Mouse (Mus musculus) layer of hippocampus, adult 9-11 months (tissue): ENCODE measurements around the gene E430018J23Rik.
"Not testable (repeated sequence)": the region's sequence is repeated elsewhere in the genome, so short reads cannot be mapped to it uniquely, and the experiment has no call there.

ENCODE experiments used
- DNase-seq: peaks from one replicate; pipeline ENCODE4 v3.0.0; 2022

Gene E430018J23Rik

DNA sequence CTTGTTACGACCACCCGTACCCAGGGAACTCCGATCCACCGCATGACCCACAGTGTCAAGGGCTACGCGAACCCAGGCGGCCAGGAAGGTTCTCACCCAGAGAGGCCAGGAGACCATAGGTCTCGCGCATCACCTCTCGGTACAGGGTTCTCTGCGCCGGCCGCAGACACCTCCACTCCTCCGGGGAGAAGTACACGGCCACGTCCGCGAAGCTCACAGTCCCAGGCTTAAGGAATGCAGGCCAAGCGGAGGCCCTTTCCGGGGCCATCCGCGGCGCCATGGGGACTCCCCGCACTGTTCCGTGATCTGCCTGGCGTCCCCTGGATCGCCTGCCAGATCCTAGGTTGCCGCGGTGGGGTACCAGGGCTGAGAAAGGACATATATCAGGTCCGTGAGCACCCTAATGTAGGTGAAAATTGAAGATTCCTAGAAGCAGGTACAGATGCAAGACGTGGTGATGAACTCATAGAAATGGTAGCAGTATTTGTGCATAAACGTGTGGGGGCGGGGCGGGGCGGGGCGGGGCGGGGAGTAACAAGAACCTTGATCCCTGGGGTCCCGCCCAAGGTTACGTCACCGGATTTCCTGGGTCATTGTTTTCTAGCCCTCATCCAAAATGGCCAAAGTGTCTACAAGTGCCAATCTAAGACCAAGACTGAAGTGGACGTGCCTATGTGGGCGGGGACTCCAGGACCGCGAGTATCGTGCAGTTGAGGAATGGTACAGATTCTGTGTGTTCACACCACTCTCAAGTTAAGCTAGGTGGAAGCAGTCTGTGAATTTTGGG lies at the start of gene E430018J23Rik:
E430018J23Rik (minus strand) TSS at position 473 of the 787 bp plus-strand sequence.
- DNase-seq, result peak; percentile 98

DNA sequence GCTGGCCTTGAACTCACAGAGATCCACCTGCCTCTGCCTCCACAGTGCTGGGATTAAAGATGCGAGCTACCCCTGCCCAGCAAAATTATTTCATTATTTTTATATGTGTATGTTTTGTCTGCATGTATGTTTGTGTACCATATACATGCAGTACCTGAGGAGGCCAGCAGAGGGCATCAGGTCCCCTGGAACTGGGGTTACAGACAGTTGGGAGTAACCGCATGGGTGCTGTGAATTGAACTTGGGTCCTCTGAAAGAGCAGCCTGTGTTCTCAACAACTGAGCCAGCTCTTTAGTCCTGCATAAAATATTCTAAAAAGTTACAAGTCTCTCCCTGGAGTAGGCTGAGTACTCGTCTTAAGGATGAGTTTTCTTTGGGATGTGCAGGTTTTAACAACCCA lies 44.3 kb upstream of the E430018J23Rik start:
- DNase-seq, result no peak

DNA sequence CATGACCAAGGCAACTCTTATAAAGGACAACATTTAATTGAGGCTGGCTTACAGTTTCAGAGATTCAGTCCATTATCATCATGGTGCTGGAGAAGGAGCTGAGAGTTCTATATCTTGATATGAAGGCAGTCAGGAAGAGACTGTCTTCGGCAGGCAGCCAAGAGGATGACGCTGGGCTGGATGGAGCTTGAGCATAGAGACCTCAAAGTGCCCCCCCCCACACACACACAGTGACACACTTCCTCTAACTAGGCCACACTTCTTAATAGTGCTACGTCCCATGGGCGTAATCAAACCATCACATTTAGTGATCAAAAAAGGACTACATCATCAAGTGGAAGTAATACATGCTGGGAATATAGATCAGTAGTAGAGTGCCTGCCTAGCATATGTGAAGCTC lies 41.8 kb upstream of the E430018J23Rik start:
- no peak for DNase-seq

DNA sequence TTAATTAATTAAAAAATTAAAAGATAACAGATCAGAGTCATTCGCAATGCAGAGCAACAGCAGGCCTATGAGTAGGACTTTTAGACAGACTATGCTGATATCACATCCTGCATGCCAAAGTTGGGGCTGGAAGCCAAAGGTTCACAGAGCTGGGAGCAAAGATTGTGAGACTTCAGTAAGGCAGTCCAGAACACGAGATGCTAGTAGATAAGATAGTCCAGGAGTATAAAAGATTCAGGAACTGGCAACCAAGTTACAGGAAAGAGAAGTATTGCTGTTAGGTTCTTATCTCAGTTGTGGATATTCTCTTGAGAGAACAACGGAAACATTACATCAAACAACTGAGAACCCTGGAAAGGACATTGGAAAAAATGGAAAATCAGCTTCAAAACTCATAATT lies 32.9 kb upstream of the E430018J23Rik start:
- no peak for DNase-seq

DNA sequence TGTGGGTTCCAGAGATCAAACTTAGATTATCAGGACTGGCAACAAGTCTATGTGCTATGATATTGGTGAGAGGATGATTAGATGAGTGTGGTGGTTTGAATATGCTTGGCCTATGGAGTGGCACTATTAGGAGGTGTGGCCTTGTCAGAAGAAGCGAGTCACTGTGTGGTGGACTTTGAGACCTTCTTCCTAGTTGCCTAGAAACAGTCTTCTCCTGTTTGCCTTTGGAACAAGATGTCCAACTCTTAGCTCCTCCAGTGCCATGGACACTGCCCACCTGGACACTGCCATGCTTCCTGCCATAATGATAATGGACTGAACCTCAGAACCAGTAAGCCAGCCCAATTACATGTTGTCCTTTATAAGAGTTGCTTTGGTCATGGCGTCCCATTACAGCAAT lies 32.5 kb upstream of the E430018J23Rik start:
- DNase-seq, result no peak

DNA sequence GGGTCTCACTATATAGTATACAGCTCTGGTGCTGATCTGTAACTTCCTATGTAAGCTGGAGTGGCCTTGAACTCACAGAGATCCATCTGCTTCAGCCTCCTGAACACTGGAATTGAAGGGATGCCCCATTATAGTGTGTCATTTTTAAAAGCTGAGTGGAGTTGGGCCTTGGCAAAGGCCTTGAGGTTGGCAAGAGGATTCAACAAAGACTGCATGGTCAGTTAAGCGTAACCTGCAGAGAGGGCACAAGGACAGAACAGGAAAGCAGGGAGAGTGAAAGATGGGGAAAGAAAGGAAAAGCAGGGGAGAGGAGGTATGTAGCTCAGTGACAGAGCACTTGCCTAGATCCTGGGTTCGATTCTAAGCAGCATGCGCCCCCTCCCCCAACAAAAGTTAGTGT lies 31.9 kb upstream of the E430018J23Rik start:
- no peak for DNase-seq

DNA sequence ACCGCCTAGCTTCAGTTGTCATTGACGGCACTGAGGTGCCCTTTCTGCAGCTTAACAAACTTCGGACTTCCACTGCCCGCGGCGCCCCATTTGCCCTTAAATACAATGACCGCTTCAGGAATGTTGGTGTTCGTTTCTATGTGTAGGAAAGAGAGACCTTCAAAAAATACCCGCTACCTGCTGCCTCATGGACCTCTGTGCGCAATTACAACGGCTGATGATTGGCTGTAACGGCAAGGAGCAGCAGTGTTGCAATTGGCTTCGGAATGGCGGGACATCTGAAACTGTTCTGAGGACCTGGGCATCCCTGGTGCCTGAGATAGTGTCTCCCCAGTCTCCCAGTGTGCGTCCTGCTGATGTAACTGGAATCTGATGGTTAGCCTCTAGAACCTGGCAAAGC lies 28.8 kb upstream of the E430018J23Rik start:
- DNase-seq, result peak; percentile 43

DNA sequence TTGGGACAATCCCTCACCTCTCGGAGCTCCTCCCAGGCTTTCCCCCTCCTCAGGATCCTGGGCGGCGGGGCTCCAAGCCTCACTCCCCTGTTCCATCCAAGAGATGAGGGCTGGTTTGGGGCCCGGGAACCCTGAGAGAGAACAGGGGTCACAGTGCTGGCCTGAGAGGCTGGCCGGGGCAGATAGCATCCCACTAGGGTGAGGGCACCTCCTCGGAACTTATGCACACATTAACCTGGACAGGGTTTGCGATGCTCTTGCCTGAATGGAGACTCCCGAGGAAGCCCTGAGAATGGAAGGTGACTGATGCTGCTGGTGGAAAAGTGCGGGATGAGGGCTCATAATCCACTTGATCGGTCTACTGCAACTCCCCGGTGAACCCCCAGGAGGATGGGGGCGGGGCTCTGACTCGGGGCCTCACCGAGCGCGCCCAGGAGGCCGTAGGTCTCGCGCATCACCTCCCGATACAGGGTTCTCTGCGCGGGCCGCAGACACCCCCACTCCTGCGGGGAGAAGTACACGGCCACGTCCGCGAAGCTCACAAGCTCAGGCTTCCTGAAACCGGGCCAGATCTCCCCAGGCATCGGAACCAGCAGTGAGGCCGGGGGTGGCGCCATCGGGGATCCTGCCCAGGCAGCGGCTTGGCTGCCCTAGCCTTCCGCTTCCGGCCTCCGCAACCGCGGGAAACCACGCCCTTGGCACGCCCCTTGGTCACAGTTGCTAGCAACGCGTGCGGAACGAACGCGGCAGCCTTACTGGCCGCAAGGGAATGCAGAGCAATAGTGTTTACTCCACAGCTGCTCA lies 28.2 kb upstream of the E430018J23Rik start, which contains the start of gene Zfp688:
Zfp688 (minus strand) TSS at position 681 of the 804 bp plus-strand sequence.
- DNase-seq, result peak; percentile 90

DNA sequence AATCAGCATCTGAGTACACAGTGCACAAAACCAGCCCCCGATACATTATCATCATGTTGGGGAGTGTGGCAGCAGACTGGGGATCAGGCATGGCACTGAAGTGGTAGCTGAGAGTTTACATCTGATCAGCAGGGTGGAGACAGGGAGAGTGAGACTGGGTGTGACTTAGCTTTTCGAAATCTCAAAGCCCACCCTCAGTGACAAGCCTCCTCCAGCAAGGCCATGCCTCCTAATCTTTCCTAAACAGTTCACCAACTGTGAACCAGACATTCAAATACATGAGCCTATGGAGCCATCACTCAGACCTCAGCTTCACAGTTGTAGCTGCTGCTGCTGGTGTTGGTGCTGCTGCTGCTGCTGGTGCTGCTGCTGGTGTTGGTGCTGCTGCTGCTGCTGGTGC lies 18.0 kb upstream of the E430018J23Rik start:
- no peak for DNase-seq

DNA sequence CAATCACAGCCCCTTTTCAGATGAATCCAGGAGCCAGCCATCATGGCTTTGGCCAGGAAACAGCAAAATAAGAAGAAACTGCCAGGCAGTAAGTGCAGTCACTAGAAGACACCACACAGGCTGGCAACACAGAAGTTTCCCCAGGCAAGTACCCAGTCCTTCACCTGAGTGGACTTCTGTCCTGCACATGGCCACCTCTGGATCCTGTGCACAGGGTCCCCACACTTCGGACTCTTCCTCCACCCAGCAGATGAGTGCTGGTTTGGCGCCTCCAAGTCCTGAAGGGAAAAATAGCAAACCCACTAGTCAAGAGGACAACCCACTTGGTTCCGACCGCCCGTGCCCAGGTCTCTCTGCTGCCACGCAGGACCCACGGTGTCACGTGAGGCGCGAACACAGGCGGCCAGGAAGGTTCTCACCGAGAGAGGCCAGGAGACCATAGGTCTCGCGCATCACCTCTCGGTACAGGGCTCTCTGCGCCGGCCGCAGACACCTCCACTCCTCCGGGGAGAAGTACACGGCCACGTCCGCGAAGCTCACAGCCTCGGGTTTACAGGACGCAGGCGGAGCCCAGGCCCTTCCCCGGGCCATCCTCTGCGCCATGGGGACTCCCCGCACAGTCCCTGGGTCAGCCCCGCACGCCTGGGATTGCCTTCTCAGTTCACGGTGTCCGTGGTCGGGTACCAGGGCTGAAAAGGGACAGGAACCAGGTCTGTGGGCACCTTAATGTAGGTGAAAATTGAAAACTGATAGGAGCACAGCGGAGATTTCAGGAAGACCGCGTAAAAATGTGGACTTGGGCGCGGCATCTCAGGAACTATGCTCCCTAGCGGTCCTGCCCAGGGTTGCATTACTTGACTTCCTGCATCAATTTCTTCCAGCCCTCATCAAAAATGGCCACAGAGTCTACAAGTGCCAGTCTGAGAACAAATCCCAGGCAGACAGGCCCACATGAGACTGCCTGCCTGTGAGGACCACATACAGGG lies 12.9 kb upstream of the E430018J23Rik start, which contains the start of gene Zfp764:
Zfp764 (minus strand) TSS at position 821 of the 986 bp plus-strand sequence.
- peak; percentile 89 for DNase-seq

DNA sequence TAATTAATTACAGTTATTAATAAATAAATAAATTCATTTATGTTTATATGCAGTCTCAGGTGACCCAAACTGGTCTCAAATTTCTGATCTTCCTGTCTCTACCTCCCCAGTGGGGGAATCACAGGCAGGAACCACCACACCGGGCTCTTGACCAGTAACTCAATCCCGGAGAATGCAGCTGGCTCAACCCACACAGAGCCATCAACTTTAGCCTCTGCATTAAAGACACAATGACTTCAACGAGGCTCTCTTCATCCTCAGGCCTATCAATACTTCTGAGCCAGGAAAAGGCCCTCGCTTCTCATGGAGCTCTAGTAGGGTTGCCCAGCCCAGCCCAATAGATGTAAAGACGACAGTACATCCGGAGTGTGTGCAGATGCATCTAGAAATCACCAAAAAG lies 10.7 kb upstream of the E430018J23Rik start:
- DNase-seq, result not testable (repeated sequence)

DNA sequence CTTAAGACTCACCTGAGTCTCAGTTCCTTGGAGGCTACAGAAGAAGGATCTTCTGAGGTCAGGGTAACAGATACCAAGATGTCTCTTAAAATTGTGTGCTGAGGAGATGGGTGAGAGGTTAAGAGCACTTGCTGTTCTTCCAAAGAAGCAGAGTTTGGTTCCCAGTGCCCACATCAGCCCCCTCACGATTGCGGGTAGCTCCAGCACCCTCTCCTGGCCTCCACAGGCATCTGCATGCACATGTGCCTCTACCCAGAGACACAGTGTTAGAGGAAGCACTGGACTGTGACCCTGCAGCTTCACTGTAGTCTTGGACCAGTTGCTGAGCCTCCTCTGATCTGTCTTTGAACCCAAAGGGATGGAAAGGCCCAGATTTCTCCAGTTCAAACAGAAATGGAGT lies 9.6 kb upstream of the E430018J23Rik start:
- no peak for DNase-seq

DNA sequence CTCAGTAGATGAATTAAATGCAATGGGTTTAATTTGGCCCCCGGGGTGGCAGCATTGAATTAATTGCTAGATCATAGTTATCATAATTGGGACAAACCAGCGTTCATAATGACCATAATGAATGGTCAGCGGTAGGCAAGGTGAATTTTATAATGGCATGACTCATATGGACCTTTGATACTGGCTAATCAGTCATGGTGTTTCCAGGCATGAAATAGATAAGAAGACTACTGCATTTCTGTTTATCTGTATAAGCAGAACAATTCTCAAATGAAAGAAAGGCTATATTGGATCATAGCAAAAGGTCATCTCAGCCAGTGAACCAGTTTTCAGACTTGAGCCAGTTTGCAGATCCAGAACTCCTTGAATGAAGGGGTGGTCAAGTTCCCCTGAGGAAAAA lies 6.9 kb upstream of the E430018J23Rik start:
- DNase-seq, result no peak

DNA sequence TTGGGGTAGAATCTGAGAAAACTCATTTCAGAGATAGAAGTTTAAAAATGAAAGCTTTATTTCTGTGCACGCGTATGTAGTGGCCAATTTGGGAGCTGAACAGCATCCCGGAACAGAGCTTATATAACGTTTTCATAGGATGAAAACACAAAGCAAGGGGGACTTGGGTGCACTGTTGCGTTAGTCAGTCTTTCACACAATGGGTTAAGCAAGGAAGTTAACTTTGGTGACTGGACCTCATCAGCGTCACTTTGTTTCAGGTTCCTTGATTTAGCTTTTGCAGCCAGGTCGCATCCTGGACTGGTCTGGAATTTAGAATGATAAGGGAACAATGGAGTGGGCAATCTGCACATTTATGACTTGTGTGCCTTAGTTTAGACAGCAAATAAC lies 510 bp upstream of the E430018J23Rik start:
- no peak for DNase-seq

DNA sequence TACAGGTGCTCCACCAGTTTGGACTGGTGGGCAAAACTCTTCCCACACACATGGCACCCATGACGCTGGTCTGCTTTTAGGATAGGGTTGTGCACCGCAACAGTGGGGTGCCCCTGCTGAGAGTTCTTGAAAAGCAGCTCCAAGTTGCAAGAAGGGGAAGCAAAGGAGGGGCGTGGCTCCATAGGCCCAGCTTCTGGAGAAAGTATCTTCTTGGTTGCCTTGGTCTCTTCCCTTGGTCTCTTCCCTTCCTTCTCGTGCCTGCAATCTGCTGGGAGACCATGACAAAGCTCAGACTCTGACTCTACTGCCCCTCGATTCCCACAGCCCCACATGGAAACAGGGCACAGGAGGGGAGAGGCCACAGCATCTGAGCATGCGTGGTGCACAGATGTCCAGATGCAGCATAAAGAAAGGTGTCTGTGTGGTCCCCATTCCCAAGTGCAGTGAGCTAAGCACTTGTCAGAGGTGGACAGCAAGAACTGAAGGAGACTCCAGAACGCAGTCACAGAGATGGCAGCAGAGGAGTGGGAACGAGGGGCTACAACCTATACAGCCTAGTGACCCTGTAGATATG lies 1.1 kb downstream of the E430018J23Rik start:
- no peak for DNase-seq

DNA sequence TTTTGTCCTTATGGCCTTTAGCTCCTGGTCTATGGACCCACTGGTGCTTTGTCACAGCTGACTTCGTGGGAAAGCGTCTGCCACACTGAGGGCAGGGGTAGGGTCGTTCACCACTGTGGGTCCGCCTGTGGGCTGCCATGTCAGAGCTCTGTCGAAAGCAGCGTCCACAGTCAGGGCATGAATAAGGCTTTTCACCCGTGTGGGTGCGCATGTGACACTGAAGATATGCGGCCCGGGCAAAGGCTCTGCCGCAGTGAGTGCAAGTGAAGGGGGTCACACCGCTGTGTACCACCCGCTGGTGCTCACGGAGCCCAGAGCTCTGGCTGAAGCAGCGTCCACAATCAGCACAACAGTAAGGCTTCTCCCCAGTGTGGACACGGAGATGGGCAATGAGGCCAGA lies 1.9 kb downstream of the E430018J23Rik start:
- DNase-seq, result no peak

DNA sequence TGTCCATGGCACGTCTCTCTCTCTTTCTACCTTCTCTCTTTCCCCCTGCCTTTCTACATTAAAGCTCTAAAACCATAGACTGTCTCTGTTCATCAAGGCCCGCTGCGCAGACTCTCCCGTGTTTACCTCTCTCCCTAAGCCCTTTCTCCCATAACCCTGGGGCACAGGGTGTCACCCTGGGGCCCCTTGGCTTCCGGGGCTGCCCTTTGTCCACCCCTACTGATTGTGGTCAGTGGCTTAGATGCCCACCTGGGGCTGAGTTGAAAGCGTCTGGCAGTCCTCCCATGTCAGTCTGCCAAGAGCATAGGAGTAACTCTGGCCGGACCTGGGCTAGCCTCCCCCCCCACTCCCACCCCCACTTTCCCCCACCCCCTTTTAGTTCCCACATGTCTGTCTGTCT lies 3.1 kb downstream of the E430018J23Rik start:
- no peak for DNase-seq

DNA sequence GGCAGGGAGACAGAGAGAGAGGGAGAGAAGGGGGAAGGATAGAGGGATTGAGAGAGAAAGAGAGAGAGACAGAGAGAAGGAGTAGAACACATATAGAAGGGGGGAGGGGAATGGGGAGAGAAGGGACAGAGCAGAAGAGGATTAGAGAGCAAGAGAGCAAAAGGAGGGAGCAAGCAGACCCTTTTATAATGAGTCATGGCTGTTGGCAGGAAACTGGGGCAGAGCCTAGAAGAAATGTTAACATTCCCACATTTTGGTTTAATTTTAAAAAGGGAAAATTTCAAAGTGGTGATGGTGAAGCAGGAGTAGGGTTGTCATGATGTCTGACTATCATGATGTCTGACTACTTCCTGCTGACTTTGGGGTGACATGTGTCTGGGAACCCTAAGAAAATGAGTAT lies 5.2 kb downstream of the E430018J23Rik start:
- not testable (repeated sequence) for DNase-seq

DNA sequence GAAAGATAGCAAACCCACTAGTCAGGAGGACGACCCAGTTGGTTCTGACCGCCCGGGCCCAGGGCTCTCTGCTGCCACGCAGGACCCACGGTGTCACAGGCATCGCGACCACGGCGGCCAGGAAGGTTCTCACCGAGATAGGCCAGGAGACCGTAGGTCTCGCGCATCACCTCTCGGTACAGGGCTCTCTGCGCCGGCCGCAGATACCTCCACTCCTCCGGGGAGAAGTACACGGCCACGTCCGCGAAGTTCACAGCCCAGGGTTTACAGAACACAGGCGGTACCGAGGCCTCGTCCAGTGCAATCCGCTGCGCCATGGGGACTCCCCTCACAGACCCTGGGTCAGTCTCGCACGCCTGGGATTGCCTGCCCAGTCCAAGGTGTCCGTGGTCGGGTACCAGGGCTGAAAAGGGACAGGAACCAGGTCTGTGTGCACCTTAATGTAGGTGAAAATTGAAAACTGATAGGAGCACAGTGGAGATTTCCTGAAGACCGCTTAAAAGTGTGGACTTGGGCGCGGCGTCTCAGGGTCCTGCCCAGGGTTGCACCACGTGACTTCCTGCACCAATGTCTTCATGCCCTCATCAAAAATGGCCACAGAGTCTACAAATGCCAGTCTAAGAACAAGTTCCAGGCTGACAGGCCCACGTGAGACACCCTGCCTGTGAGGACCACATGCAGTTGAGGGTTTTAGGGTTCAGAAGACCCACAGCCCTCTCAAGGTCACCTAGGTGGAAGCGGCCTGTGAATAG lies 6.6 kb downstream of the E430018J23Rik start, which contains the start of gene 9130019O22Rik:
9130019O22Rik (minus strand) TSS at position 526 of the 752 bp plus-strand sequence.
- DNase-seq, result peak; percentile 95

DNA sequence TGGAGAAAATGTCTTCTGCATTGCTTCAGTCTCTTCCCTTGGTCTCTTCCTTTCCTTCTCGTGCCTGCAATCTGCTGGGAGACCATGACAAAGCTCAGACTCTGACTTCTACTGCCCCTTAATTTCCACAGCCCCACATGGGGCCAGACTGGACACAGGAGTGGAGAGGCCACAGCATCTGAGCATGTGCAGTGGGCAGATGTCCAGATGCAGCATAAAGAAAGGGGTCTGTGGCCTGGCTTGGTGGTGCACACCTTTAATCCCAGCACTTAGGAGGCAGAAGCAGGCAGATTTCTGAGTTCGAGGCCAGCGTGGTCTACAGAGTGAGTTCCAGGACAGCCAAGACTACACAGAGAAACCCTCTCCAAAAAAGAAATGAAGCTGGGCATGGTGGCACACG lies 7.9 kb downstream of the E430018J23Rik start:
- not testable (repeated sequence) for DNase-seq

DNA sequence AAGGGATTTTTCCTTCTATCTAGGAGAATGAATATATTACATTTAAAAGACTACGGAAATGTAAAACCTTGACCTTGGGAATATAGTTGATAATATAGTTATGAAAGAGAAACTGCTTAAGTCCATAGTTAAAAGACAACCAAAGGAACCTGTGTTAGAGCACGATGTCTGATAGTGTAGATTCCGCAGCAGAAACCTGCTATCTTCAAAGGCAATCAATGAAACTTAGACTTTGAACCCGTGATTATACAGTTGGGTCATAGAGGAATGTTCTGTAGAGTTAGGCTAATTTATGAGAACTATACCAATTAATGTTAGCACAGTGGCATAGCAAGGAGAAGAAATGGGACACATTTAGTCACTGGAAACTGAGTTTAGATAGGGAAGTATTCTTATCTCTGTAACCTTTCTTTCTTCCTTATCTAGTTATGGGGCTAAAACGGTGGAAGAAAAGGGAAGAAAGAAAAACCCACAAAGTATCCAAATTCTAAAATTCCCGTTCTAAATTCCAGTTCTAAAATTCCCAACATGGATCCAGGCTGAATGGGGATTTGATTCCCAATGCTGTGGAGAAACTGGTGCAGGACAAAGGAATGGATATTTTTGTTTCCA lies 15.0 kb downstream of the E430018J23Rik start:
- no peak for DNase-seq
